Mouse (Mus musculus) CH12.LX (cell line): Measurements from ENCODE around the gene Tmcc1.

ENCODE experiments used
- CTCF ChIP-seq, 2 experiments: IDR thresholded peaks in 1 of 2; conservative IDR thresholded peaks in 1 of 2; 2 replicates each; pipeline ENCODE4 v1.5.1; 2011 to 2012; ENCODE audit warnings: low read depth in 2 of 2, low read length in 2 of 2, improper control_type of control experiment in 1 of 2, inconsistent platforms in 1 of 2, mild to moderate bottlenecking in 1 of 2, moderate library complexity in 1 of 2
- HCFC1 ChIP-seq: IDR thresholded peaks from 2 replicates; pipeline ENCODE4 v1.6.1; 2012; ENCODE audit warnings: low read depth, mild to moderate bottlenecking, inconsistent platforms, low read length, improper control_type of control experiment
- ZNF384 ChIP-seq: IDR thresholded peaks from 2 replicates; pipeline ENCODE4 v1.6.1; 2012; ENCODE audit warnings: low read depth, low read length, improper control_type of control experiment, inconsistent platforms

- TF ChIP-seq CTCF (conservative IDR thresholded peaks at IDR 0.05 in 1 of 2, IDR thresholded peaks at IDR 0.05 in 1 of 2; ENCODE audit: low read depth in 2 of 2, low read length in 2 of 2), result no peak
- no peak for TF ChIP-seq HCFC1
- TF ChIP-seq ZNF384, result no peak
Observed at GRCm38 (mm10) chr6:116074892-116075291, 118.4 kb downstream of the Tmcc1 start.
